Mouse (Mus musculus) stomach, embryonic 15.5 days (tissue): ENCODE results near the gene Hpcal1. TPM values are rescaled to one million over a fixed set of nuclear protein-coding genes. Genes with fewer than 3 reads are reported as not detected.
"Not testable (repeated sequence)": the region's sequence is repeated elsewhere in the genome, so short reads cannot be mapped to it uniquely, and the experiment has no call there.

Experiments used
- ATAC-seq: fragments of 200-750 bp; cut with Nextera tagmentation; 2 replicates; pipeline ENCODE4 v1.8.0; 2017; ENCODE audit warnings: low read depth, moderate number of reproducible peaks, moderate TSS enrichment; ENCODE audit not compliant: insufficient read depth, low FRiP score
- H3K27ac ChIP-seq: fragments of 300-500 bp; sonication (generic); 2 replicates; pipeline ENCODE4 v1.5.1; 2015; ENCODE audit warnings: mild to moderate bottlenecking, inconsistent platforms
- H3K27me3 ChIP-seq: fragments of 300-500 bp; sonication (generic); replicated peaks from 2 replicates; pipeline ENCODE4 v1.6.1; 2015; ENCODE audit warnings: inconsistent platforms
- H3K36me3 ChIP-seq: fragments of 300-500 bp; sonication (generic); 2 replicates; pipeline ENCODE4 v1.6.1; 2015; ENCODE audit warnings: inconsistent platforms
- H3K4me1 ChIP-seq: fragments of 300-500 bp; sonication (generic); 2 replicates; pipeline ENCODE4 v1.6.1; 2015; ENCODE audit warnings: inconsistent platforms
- H3K4me2 ChIP-seq: fragments of 300-500 bp; sonication (generic); 2 replicates; pipeline ENCODE4 v1.6.1; 2015; ENCODE audit warnings: mild to moderate bottlenecking, inconsistent platforms
- H3K4me3 ChIP-seq: fragments of 300-500 bp; sonication (generic); replicated peaks from 2 replicates; pipeline ENCODE4 v1.5.1; 2015; ENCODE audit warnings: inconsistent platforms
- H3K9ac ChIP-seq: fragments of 300-500 bp; sonication (generic); 2 replicates; pipeline ENCODE4 v1.6.1; 2015; ENCODE audit warnings: inconsistent platforms
- H3K9me3 ChIP-seq: fragments of 300-500 bp; sonication (generic); 2 replicates; pipeline ENCODE4 v1.6.1; 2016; ENCODE audit warnings: inconsistent platforms
- WGBS: fragments of 180-500 bp; shearing (Covaris S2); methylation state at CpG from one replicate; pipeline ENCODE4 v1.1.7; 2015; 5-methylcytosine and 5-hydroxymethylcytosine counted together
- polyA plus RNA-seq: library from polyadenylated mRNA; unstranded; fragments of >200 nt; fragmentation: Nextera tagmentation; extraction: Ambion mirVana; gene quantifications from 2 replicates; pipeline ENCODE4 v1.2.1, GENCODE M21; 2015

Gene Hpcal1
- polyA plus RNA-seq, 1 experiment from 2014 or later: 61.0 TPM

- no peak overlapping the region for H3K27ac ChIP-seq
- H3K9ac ChIP-seq: no peak overlapping the region
- no peak overlapping the region for H3K4me3 ChIP-seq
- H3K9me3 ChIP-seq: no peaks in the 10 kb centered on the region
- H3K36me3 ChIP-seq: no peaks in the 10 kb centered on the region
- H3K27me3 ChIP-seq: no peaks in the 10 kb centered on the region
- no peak overlapping the region for H3K4me2 ChIP-seq
- WGBS: 51% methylated on average over 2 of the region's 2 CpGs
- H3K4me1 ChIP-seq: no peaks in the 10 kb centered on the region
- no peak for ATAC-seq
These were observed 79.0 kb downstream of the Hpcal1 start for GRCm38 (mm10) chr12:17769476-17770172.

GRCm38 (mm10) chr12:17770538-17770937, 79.9 kb downstream of the Hpcal1 start:
- Histone ChIP-seq H3K4me1 (no peaks in the 10 kb centered on the region), H3K36me3 (no peaks in the 10 kb centered on the region), H3K9me3 (no peaks in the 10 kb centered on the region), H3K4me3 (no peak overlapping the region), H3K9ac (no peak overlapping the region), H3K27ac (no peak overlapping the region), H3K27me3 (no peaks in the 10 kb centered on the region), H3K4me2 (no peak overlapping the region)
- 43% methylated on average over 2 of the region's 2 CpGs for WGBS
- ATAC-seq: peak; percentile 31; the same call in 1 of the 2 replicates

DNA sequence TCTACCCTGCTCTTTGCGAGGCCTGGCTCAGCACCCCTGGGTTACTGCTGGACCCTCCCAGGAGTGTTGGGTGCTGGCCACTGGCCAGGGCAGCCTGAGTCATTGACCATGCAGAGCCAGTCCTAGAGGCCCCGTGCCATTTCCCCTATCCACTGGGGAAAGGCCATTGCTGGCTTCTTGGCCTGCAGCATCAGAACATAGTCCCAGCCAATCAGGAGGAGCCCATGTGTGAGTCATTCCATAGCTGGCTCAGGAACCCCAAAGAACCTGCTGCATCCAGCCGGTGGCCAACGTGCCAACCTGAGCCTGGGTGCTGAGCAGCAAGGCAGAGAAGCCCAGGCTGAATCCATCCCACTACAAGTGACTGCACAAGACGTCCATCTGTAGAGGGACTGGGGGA, 83.1 kb downstream of the Hpcal1 start:
- not testable (repeated sequence) for H3K4me2 ChIP-seq, H3K9me3 ChIP-seq, H3K27ac ChIP-seq, H3K4me1 ChIP-seq, ATAC-seq, H3K27me3 ChIP-seq, H3K36me3 ChIP-seq, H3K9ac ChIP-seq, H3K4me3 ChIP-seq
- 79% methylated on average over 5 of the region's 5 CpGs for WGBS

DNA sequence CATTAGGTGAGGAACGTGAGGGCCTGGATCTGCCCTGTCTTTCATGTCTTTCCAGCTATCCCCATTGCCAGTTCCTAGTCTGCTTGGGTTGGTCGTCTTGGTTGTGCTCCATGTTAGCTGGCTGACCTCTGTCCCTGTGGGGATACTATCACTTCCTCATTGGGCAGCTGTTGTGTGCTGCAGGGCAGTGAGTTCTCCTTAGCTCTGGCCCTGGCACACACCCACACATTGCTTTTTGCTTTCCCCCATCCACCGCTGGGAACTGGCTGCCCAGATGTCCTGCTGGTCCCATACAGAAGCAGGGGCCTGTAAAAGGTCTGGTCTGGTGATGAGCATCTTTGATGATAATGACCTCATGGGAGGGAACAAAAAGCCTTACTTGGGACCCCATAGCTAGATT, 84.2 kb downstream of the Hpcal1 start:
- 74% methylated on average over 3 of the region's 3 CpGs for WGBS
- not testable (repeated sequence) for H3K9ac ChIP-seq, H3K36me3 ChIP-seq

GRCm38 (mm10) chr12:17778320-17778719, 87.7 kb downstream of the Hpcal1 start:
- Histone ChIP-seq H3K27ac (no peak overlapping the region), H3K4me2 (no peak overlapping the region), H3K9ac (no peak overlapping the region), H3K4me1 (no peaks in the 10 kb centered on the region), H3K36me3 (no peaks in the 10 kb centered on the region), H3K27me3 (no peaks in the 10 kb centered on the region), H3K9me3 (no peaks in the 10 kb centered on the region), H3K4me3 (no peak overlapping the region)
- 6% methylated on average over 2 of the region's 3 CpGs for WGBS
- ATAC-seq: no peak

More for the DNA sequence above, 84.2 kb downstream of the Hpcal1 start:
- H3K27ac ChIP-seq, H3K4me3 ChIP-seq, H3K4me1 ChIP-seq, H3K4me2 ChIP-seq, H3K27me3 ChIP-seq, ATAC-seq, H3K9me3 ChIP-seq: not testable (repeated sequence)

GRCm38 (mm10) chr12:17779093-17779492, 88.4 kb downstream of the Hpcal1 start:
- Histone ChIP-seq H3K27ac (no peak overlapping the region), H3K4me1 (no peaks in the 10 kb centered on the region), H3K4me2 (no peak overlapping the region), H3K36me3 (no peaks in the 10 kb centered on the region), H3K9me3 (no peaks in the 10 kb centered on the region), H3K9ac (no peak overlapping the region), H3K27me3 (no peaks in the 10 kb centered on the region), H3K4me3 (no peak overlapping the region)
- WGBS: 40% methylated on average over 3 of the region's 3 CpGs
- ATAC-seq: no peak

DNA sequence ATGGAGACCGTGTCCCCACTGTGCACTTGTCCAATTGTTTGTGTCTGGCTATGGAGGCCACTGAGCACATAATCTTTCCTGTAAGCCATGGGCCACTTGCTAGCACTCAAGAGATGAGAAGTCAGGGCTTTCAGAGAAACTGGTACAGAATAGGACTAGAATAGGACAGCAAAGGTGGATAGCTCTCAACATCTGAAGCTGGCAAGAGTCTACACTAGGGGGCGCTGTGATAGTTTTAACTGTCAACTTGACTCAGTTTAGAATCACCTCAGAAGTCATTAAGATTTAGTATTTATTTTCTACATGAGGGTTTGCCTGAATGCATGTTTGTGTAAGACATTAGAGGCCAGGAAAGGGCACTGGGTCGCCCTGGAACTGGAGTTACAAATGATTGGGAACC, 98.8 kb downstream of the Hpcal1 start:
- no peak for ATAC-seq
- WGBS: 51% methylated on average over 3 of the region's 3 CpGs
- H3K4me2 ChIP-seq: no peak overlapping the region
- no peaks in the 10 kb centered on the region for H3K9me3 ChIP-seq
- H3K4me1 ChIP-seq: no peaks in the 10 kb centered on the region
- no peak overlapping the region for H3K4me3 ChIP-seq
- no peaks in the 10 kb centered on the region for H3K27me3 ChIP-seq
- no peak overlapping the region for H3K27ac ChIP-seq
- H3K36me3 ChIP-seq: peaks cover 6% of the 10 kb centered on the region; the same call in 1 of the 2 replicates
- H3K9ac ChIP-seq: no peak overlapping the region

DNA sequence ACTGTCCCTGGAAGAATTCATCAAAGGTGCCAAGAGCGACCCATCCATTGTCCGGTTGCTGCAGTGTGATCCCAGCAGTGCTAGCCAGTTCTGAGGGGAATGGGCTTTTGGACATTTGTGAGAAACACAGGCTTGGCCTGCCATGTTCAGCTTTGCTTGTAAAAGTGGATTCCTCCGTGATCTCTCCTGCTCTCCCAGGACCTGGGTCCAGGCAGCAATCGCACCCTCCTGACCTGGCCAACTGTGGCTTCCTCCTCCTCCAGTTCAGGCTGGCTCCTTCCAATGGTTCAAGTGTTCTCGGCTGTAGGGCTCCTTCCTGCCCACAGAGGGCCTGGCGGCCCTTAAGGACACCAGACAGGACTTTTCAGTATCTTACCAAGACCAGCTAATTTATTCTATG, 100.5 kb downstream of the Hpcal1 start:
- H3K27me3 ChIP-seq: no peaks in the 10 kb centered on the region
- H3K36me3 ChIP-seq: peaks cover 6% of the 10 kb centered on the region; the same call in 1 of the 2 replicates
- no peak overlapping the region for H3K9ac ChIP-seq
- no peak overlapping the region for H3K27ac ChIP-seq
- 82% methylated on average over 6 of the region's 6 CpGs for WGBS
- no peak overlapping the region for H3K4me3 ChIP-seq
- ATAC-seq: no peak
- no peak overlapping the region for H3K4me2 ChIP-seq
- H3K9me3 ChIP-seq: no peaks in the 10 kb centered on the region
- no peaks in the 10 kb centered on the region for H3K4me1 ChIP-seq

GRCm38 (mm10) chr12:17792756-17793155, 102.1 kb downstream of the Hpcal1 start:
- Histone ChIP-seq H3K9ac (no peak overlapping the region), H3K27me3 (no peaks in the 10 kb centered on the region), H3K27ac (no peak overlapping the region), H3K36me3 (no peaks in the 10 kb centered on the region), H3K4me1 (no peaks in the 10 kb centered on the region), H3K9me3 (no peaks in the 10 kb centered on the region), H3K4me2 (no peak overlapping the region), H3K4me3 (no peak overlapping the region)
- 91% methylated on average over 1 of the region's 1 CpGs for WGBS
- ATAC-seq: no peak

- H3K27me3 ChIP-seq: no peaks in the 10 kb centered on the region
- H3K36me3 ChIP-seq: no peaks in the 10 kb centered on the region
- H3K4me3 ChIP-seq: no peak overlapping the region
- H3K4me1 ChIP-seq: no peaks in the 10 kb centered on the region
- 61% methylated on average over 3 of the region's 3 CpGs for WGBS
- no peaks in the 10 kb centered on the region for H3K9me3 ChIP-seq
- H3K27ac ChIP-seq: no peak overlapping the region
- H3K4me2 ChIP-seq: no peak overlapping the region
- H3K9ac ChIP-seq: no peak overlapping the region
- no peak for ATAC-seq
These were observed 105.1 kb downstream of the Hpcal1 start for GRCm38 (mm10) chr12:17795660-17796278.

- WGBS: 88% methylated on average over 11 of the region's 11 CpGs
- not testable (repeated sequence) for H3K4me1 ChIP-seq, H3K9ac ChIP-seq, H3K9me3 ChIP-seq, H3K36me3 ChIP-seq, H3K27me3 ChIP-seq, H3K27ac ChIP-seq, H3K4me3 ChIP-seq, H3K4me2 ChIP-seq, ATAC-seq
These were observed 107.6 kb downstream of the Hpcal1 start for GRCm38 (mm10) chr12:17798261-17798660.

DNA sequence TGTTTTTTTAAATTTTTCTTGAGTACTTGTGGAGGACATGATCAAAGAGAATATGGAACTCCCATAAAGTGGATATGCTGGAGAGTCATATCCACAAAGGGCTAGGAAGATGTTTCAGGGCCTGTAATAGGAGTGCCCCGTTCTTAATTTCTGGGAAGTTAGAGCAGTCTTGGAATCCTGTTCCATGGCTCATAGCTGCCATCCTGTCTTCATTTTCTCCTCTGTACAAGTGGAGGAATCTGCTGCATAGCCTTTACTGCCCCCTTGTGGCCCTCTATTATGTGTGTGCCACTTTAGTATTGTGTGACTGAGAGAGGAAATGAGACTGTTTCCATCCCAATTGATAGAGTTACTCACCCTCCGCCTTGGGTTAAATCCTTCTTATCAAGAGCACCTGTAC, 117.9 kb downstream of the Hpcal1 start:
- WGBS: 23% methylated on average over 2 of the region's 2 CpGs
- Histone ChIP-seq H3K36me3 (no peaks in the 10 kb centered on the region), H3K27ac (no peak overlapping the region), H3K27me3 (no peaks in the 10 kb centered on the region), H3K4me3 (no peak overlapping the region), H3K9ac (no peak overlapping the region), H3K4me2 (no peak overlapping the region), H3K9me3 (no peaks in the 10 kb centered on the region), H3K4me1 (no peaks in the 10 kb centered on the region)
- no peak for ATAC-seq
